In genomic region chr8:104422313-104422712, GRCm38 (mm10) we compare ENCODE assay signal across 21 mouse cellular contexts. TPM values are rescaled to one million over a fixed set of nuclear protein-coding genes. Genes with fewer than 3 reads are reported as not detected.
DNase-seq lines count a peak whose midpoint lies in the region; ATAC-seq lines count a peak whose summit lies in the region.
"Had no signal": no experiment of that assay in that cellular context is flagged by ENCODE, and none has a peak within 500 bp of the region (broad histone marks: within the 10 kb centered on the region; RNA-seq: fewer than 3 reads in every experiment).

No protein-coding gene starts in this region.

- no peak overlapping the region for H3K9ac ChIP-seq in heart, embryonic 11.5 days (ENCODE audit: low read depth, low read length)
- H3K9ac ChIP-seq in heart, embryonic 12.5 days = no peak overlapping the region
- H3K9ac ChIP-seq in midbrain, embryonic 16.5 days (ENCODE audit: low read depth, low read length) = no peak overlapping the region

- no peaks in the 10 kb centered on the region for H3K27me3 ChIP-seq in heart, embryonic 11.5 days (ENCODE audit: control insufficient read depth, insufficient read depth, low read length)
- no peaks in the 10 kb centered on the region for H3K27me3 ChIP-seq in heart, embryonic 12.5 days (replicated peaks)
- H3K27me3 ChIP-seq in midbrain, embryonic 16.5 days (ENCODE audit: control insufficient read depth, insufficient read depth, low read depth, low read length) = no peaks in the 10 kb centered on the region
- H3K27me3 ChIP-seq: CH12.LX, Patski had no signal

- peaks cover 49% of the 10 kb centered on the region for H3K36me3 ChIP-seq in heart, embryonic 11.5 days (ENCODE audit: control insufficient read depth, insufficient read depth, low read length)
- H3K36me3 ChIP-seq in heart, embryonic 12.5 days = peaks cover 94% of the 10 kb centered on the region
- peaks cover 61% of the 10 kb centered on the region for H3K36me3 ChIP-seq in midbrain, embryonic 16.5 days (ENCODE audit: control insufficient read depth, insufficient read depth, low read length)

- no peak for DNase-seq in heart, adult 8-10 months (ENCODE audit: low spot score)
- no peak for DNase-seq in heart, postnatal 14 days
- DNase-seq: adrenal gland, adult 2 months; adrenal gland, adult 8-10 months; adrenal gland, postnatal 10 days; adrenal gland, postnatal 14 days; adrenal gland, postnatal 25 days; adrenal gland, postnatal 36 days; B cell, adult 2 months; cerebellum, adult 11 months; cerebellum, adult 11-12 months; cerebellum, adult 18-20 months had no signal

- H3K4me1 ChIP-seq in heart, embryonic 11.5 days (ENCODE audit: control insufficient read depth, insufficient read depth, low read length) = peaks cover 8% of the 10 kb centered on the region; the same call in 1 of the 2 replicates
- H3K4me1 ChIP-seq in heart, embryonic 12.5 days (replicated peaks) = peaks cover 16% of the 10 kb centered on the region
- H3K4me1 ChIP-seq in midbrain, embryonic 16.5 days (ENCODE audit: control insufficient read depth, insufficient read depth, low read length) = no peaks in the 10 kb centered on the region

- no peak overlapping the region for H3K27ac ChIP-seq in heart, embryonic 11.5 days (ENCODE audit: low read depth, low read length)
- 0 out of 2 replicates have a peak overlapping the region, but pooled peaks have one; percentile 3 for H3K27ac ChIP-seq in heart, embryonic 12.5 days (ENCODE audit: poor library complexity, severe bottlenecking)
- no peak overlapping the region for H3K27ac ChIP-seq in midbrain, embryonic 16.5 days (ENCODE audit: low read length)

- H3K9me3 ChIP-seq in heart, embryonic 11.5 days (replicated peaks; ENCODE audit: control insufficient read depth, low read length) = no peaks in the 10 kb centered on the region
- H3K9me3 ChIP-seq in heart, embryonic 12.5 days (replicated peaks) = no peaks in the 10 kb centered on the region
- no peaks in the 10 kb centered on the region for H3K9me3 ChIP-seq in midbrain, embryonic 16.5 days (replicated peaks; ENCODE audit: control insufficient read depth, low read length, poor library complexity, severe bottlenecking)
- H3K9me3 ChIP-seq: G1E had no signal

- 0 out of 2 replicates have a peak, but pooled peaks have one; percentile 41 for ATAC-seq in heart, embryonic 11.5 days (replicated peaks; ENCODE audit: insufficient number of reproducible peaks, low FRiP score, low TSS enrichment)
- ATAC-seq in heart, embryonic 12.5 days (ENCODE audit: insufficient number of reproducible peaks, low FRiP score) = peak; percentile 61
- ATAC-seq in common myeloid progenitor, adult 5-6 weeks (replicated peaks; ENCODE audit: low read depth, poor library complexity, severe bottlenecking) = peak; percentile 56
- ATAC-seq in midbrain, embryonic 16.5 days = no peak
- ATAC-seq: activated CD4-positive, CD25-positive, alpha-beta regulatory T cell, adult 4 months; CD4-positive, CD25-positive, alpha-beta regulatory T cell, adult 4 months; Patski had no signal

- 60% methylated on average over 6 of the region's 6 CpGs for WGBS in heart, embryonic 11.5 days (ENCODE audit: insufficient replicate concordance)
- WGBS in heart, embryonic 12.5 days = 43% methylated on average over 6 of the region's 6 CpGs
- 87% methylated on average over 6 of the region's 6 CpGs for WGBS in midbrain, embryonic 16.5 days

- H3K4me3 ChIP-seq in heart, embryonic 11.5 days (ENCODE audit: low read depth, low read length) = no peak overlapping the region
- no peak overlapping the region for H3K4me3 ChIP-seq in heart, embryonic 12.5 days
- no peak overlapping the region for H3K4me3 ChIP-seq in midbrain, embryonic 16.5 days (ENCODE audit: low read depth, low read length)

- no peak overlapping the region for H3K4me2 ChIP-seq in heart, embryonic 11.5 days
- H3K4me2 ChIP-seq in heart, embryonic 12.5 days = no peak overlapping the region
- no peak overlapping the region for H3K4me2 ChIP-seq in midbrain, embryonic 16.5 days (ENCODE audit: low read length)

- intact Hi-C loops in heart, postnatal 14 days (cut with DNase I) = no loop called here

RNA-seq across cellular contexts. Expression of gene Dync1li2, which starts 20.5 kb away (rescaled TPM):
- polyA plus RNA-seq in heart, embryonic 11.5 days (2014; fragmentation: Nextera tagmentation; extraction: Ambion mirVana) = 43.0 and 52.9 TPM in 2 replicates
- 100 to 1,000 TPM in 2 of 4 experiments, 10 to 100 TPM in 2; 80.4 to 113 (median 96.5) TPM for total RNA-seq in heart, adult 8-10 months (2022)
- polyA plus RNA-seq in heart, embryonic 12.5 days (2016; fragmentation: Nextera tagmentation; extraction: Ambion mirVana) = 69.1 and 76.8 TPM in 2 replicates
- 100 to 1,000 TPM; 101 to 110 TPM for total RNA-seq in heart, postnatal 14 days (2021)
- 48.1 and 57.4 TPM in 2 replicates for total RNA-seq in common myeloid progenitor, adult 5-6 weeks (2017)
- polyA plus RNA-seq in midbrain, embryonic 16.5 days (2015; fragmentation: Nextera tagmentation; extraction: Ambion mirVana) = 114 and 136 TPM in 2 replicates

RNA-seq across cellular contexts. Expression of gene Cmtm4, which starts 26.7 kb away (rescaled TPM):
- 1.9 and 2.2 TPM in 2 replicates for polyA plus RNA-seq in heart, embryonic 11.5 days (2014; fragmentation: Nextera tagmentation; extraction: Ambion mirVana)
- total RNA-seq in heart, adult 8-10 months (2022) = 10 to 100 TPM; 10.7 to 11.8 (median 11.0) TPM
- 1.7 TPM in 2 replicates for polyA plus RNA-seq in heart, embryonic 12.5 days (2016; fragmentation: Nextera tagmentation; extraction: Ambion mirVana)
- total RNA-seq in heart, postnatal 14 days (2021) = 10 to 100 TPM; 12.1 to 13.6 TPM
- 1.8 TPM in 2 replicates for total RNA-seq in common myeloid progenitor, adult 5-6 weeks (2017)
- polyA plus RNA-seq in midbrain, embryonic 16.5 days (2015; fragmentation: Nextera tagmentation; extraction: Ambion mirVana) = 2.7 TPM in 2 replicates
- polyA plus RNA-seq: G1E had no signal
